Mouse (Mus musculus) neural tube, embryonic 15.5 days (tissue): Measurements from ENCODE around the gene Sgce. TPM values are rescaled to one million over a fixed set of nuclear protein-coding genes. Genes with fewer than 3 reads are reported as not detected.

Experiments
- ATAC-seq: fragments of 200-750 bp; cut with Nextera tagmentation; 2 replicates; pipeline ENCODE4 v1.8.0; 2017; ENCODE audit warnings: mild to moderate bottlenecking, moderate TSS enrichment, moderate library complexity; ENCODE audit not compliant: low FRiP score
- H3K27ac ChIP-seq: fragments of 300-500 bp; sonication (generic); replicated peaks from 2 replicates; pipeline ENCODE4 v1.5.1; 2015; ENCODE audit warnings: mild to moderate bottlenecking, inconsistent platforms
- H3K27me3 ChIP-seq: fragments of 300-500 bp; sonication (generic); replicated peaks from 2 replicates; pipeline ENCODE4 v1.6.1; 2015; ENCODE audit warnings: inconsistent platforms
- H3K36me3 ChIP-seq: fragments of 300-500 bp; sonication (generic); 2 replicates; pipeline ENCODE4 v1.6.1; 2015; ENCODE audit warnings: inconsistent platforms
- H3K4me1 ChIP-seq: fragments of 300-500 bp; sonication (generic); 2 replicates; pipeline ENCODE4 v1.6.1; 2015; ENCODE audit warnings: inconsistent platforms
- H3K4me2 ChIP-seq: fragments of 300-500 bp; sonication (generic); 2 replicates; pipeline ENCODE4 v1.6.1; 2015; ENCODE audit warnings: inconsistent platforms, mild to moderate bottlenecking, moderate library complexity
- H3K4me3 ChIP-seq: fragments of 300-500 bp; sonication (generic); replicated peaks from 2 replicates; pipeline ENCODE4 v1.5.1; 2015; ENCODE audit warnings: mild to moderate bottlenecking, inconsistent platforms
- H3K9ac ChIP-seq: fragments of 300-500 bp; sonication (generic); replicated peaks from 2 replicates; pipeline ENCODE4 v1.6.1; 2015; ENCODE audit warnings: mild to moderate bottlenecking, inconsistent platforms
- H3K9me3 ChIP-seq: fragments of 300-500 bp; sonication (generic); replicated peaks from 2 replicates; pipeline ENCODE4 v1.6.1; 2016; ENCODE audit warnings: inconsistent platforms
- WGBS: fragments of 180-500 bp; shearing (Covaris S2); methylation state at CpG from one replicate; pipeline ENCODE4 v1.1.7; 2015; ENCODE audit warnings: mixed read lengths; 5-methylcytosine and 5-hydroxymethylcytosine counted together
- polyA plus RNA-seq: library from polyadenylated mRNA; unstranded; fragments of >200 nt; fragmentation: Nextera tagmentation; extraction: Ambion mirVana; gene quantifications from 2 replicates; pipeline ENCODE4 v1.2.1, GENCODE M21; 2015

Sgce gene
- polyA plus RNA-seq, 1 experiment from 2014 or later = 60.4 TPM

DNA sequence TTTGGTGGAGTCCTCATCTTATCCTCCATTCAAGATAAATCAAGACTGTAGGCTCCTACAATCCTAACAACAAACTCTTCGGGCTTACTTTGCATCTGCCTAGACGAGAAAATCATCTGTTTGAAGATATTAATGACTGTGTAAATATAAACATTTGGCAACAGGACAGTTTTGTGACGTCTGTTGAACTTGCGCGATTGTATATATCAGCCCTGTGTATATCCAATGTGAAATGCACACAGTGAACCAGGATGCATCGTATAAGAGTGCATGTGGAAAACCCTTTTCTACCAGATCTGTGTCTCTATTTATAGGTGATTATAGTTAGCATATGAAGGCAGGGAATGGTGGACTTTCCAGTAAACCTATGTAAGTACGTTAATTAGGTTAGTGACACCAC, 104.9 kb downstream of the Sgce start:
- H3K4me1 ChIP-seq = no peaks in the 10 kb centered on the region
- H3K27ac ChIP-seq = no peak overlapping the region
- no peak overlapping the region for H3K4me3 ChIP-seq
- no peak overlapping the region for H3K9ac ChIP-seq
- H3K27me3 ChIP-seq = no peaks in the 10 kb centered on the region
- 93% methylated on average over 7 of the region's 7 CpGs for WGBS
- ATAC-seq = no peak
- peaks cover 11% of the 10 kb centered on the region; the same call in 1 of the 2 replicates for H3K36me3 ChIP-seq
- H3K4me2 ChIP-seq = no peak overlapping the region
- H3K9me3 ChIP-seq = no peaks in the 10 kb centered on the region

DNA sequence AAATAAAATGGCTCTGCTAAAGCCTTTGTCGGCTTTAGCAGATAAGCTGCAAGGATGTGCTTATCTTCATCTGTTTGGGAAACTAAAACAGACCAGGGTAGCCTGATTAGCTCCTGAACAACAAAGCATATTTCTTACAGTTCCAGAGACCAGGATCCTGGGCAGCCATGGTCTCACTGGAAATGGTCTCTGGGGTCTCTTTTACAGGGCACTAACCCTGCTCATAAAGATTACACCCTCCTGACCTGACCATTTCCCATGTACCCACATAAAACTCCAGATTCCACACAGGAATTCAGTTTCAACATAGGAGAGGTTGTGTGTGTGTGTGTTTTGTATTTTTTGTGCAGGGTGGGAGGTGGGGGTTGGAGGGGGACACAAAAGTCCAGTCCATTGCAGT, 112.2 kb downstream of the Sgce start:
- Histone ChIP-seq H3K9ac (no peak overlapping the region), H3K4me3 (no peak overlapping the region), H3K27me3 (no peaks in the 10 kb centered on the region), H3K4me1 (no peaks in the 10 kb centered on the region), H3K36me3 (0 out of 2 replicates have a peak, but pooled peaks cover 3% of the 10 kb centered on the region), H3K9me3 (no peaks in the 10 kb centered on the region), H3K4me2 (no peak overlapping the region), H3K27ac (no peak overlapping the region)
- WGBS = 56% methylated on average over 1 of the region's 1 CpGs
- ATAC-seq = no peak

DNA sequence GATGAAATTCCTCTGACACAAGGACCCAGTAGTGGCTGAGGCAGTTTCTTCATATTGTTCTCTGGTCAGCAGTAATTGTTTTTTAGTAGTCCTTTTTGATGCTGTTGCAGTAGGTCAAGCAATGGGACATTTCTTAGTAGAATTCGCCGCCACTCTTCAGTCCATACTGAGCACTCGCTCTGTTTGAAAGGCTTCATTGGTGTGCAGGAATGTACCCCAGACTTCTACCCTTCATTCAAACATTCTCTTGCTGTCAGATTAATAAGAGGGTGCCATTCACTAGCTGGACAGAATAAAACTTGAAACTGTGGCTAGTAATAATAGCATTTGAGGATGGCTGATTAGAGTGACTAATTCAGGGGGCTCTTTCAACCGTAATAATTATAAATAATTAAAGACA, 113.8 kb downstream of the Sgce start:
- Histone ChIP-seq H3K4me1 (no peaks in the 10 kb centered on the region), H3K9ac (no peak overlapping the region), H3K36me3 (no peaks in the 10 kb centered on the region), H3K4me2 (no peak overlapping the region), H3K27me3 (no peaks in the 10 kb centered on the region), H3K27ac (no peak overlapping the region), H3K4me3 (no peak overlapping the region), H3K9me3 (no peaks in the 10 kb centered on the region)
- ATAC-seq = no peak
- 72% methylated on average over 4 of the region's 4 CpGs for WGBS

DNA sequence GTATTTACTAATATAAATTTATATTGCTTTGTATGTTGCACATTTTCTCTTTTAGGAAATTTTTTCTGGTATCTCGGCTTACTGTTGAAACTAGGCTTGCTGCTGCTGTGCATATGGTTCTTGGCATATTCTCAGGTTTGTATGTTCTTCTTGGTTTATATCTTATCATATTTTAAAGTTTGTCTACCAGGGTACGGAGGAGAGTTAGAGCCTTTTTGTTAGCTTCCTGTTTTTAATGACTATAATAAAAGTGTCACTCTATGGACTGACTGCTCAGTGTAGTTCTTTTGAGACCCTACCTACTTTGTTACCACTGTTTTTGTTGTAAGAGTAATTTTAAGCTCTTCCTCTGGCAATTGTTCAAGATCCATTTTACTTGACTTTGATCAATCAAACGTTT, 115.5 kb downstream of the Sgce start:
- Histone ChIP-seq H3K9me3 (no peaks in the 10 kb centered on the region), H3K27ac (no peak overlapping the region), H3K4me3 (no peak overlapping the region), H3K4me2 (no peak overlapping the region), H3K4me1 (no peaks in the 10 kb centered on the region), H3K36me3 (no peaks in the 10 kb centered on the region), H3K9ac (no peak overlapping the region), H3K27me3 (no peaks in the 10 kb centered on the region)
- ATAC-seq = no peak
- WGBS = 58% methylated on average over 3 of the region's 3 CpGs

Other genes with a start within 250 kb of the Sgce start
- 239 and 261 TPM in 2 replicates for gene Col1a2, start 242.4 kb downstream of the Sgce start, polyA plus RNA-seq
- 39.3 and 43.3 TPM in 2 replicates for gene Casd1, start 146.4 kb downstream of the Sgce start, polyA plus RNA-seq
- 3.9 and 4.7 TPM in 2 replicates for gene Peg10, start 99 bp upstream of the Sgce start, polyA plus RNA-seq
- 34.3 and 38.9 TPM in 2 replicates for gene Ppp1r9a, start 155.7 kb upstream of the Sgce start, polyA plus RNA-seq